Mouse (Mus musculus): ENCODE measurements around the gene Pou2af1.

Pou2af1 gene

GRCm38 (mm10) chr9:51215949-51216348 is 2.4 kb downstream of the Pou2af1 start:
- in situ Hi-C loops (cut with MboI; ENCODE audit: low sequenced_read_pairs): no loop called here

DNA sequence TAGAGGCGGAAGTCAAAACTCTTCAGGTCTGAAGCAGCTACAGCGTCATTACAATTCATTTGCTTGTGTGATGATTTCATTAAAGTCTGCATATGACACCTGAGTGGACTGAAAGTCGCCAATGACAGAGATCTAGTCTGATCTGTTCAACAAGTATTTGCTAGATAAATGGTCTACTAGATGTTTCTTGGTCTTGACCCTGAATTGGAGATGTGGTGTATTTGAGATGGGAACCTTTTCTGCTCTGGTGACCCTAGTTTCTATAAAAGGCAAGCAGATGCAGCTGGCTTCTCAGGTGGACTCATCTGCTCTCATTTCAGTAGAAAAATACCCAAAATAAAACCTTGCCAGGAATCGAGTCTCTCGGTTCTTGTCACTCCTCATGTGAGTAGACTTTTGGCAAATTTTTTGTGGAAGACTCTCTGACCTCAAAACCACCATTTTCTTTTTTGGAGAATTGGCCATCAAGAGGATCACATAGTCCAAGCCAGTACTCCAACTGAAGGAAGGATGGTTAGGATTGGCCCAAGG is 12.2 kb downstream of the Pou2af1 start:
- in situ Hi-C loops (cut with MboI; ENCODE audit: low sequenced_read_pairs): no loop called here

- in situ Hi-C loops (cut with MboI; ENCODE audit: low sequenced_read_pairs): no loop called here
Observed at GRCm38 (mm10) chr9:51230701-51231389, 17.3 kb downstream of the Pou2af1 start.

GRCm38 (mm10) chr9:51232163-51232562 is 18.7 kb downstream of the Pou2af1 start:
- in situ Hi-C loops (cut with MboI; ENCODE audit: low sequenced_read_pairs): no loop called here

GRCm38 (mm10) chr9:51238741-51239385 is 25.4 kb downstream of the Pou2af1 start:
- in situ Hi-C loops (cut with MboI; ENCODE audit: low sequenced_read_pairs): no loop called here

DNA sequence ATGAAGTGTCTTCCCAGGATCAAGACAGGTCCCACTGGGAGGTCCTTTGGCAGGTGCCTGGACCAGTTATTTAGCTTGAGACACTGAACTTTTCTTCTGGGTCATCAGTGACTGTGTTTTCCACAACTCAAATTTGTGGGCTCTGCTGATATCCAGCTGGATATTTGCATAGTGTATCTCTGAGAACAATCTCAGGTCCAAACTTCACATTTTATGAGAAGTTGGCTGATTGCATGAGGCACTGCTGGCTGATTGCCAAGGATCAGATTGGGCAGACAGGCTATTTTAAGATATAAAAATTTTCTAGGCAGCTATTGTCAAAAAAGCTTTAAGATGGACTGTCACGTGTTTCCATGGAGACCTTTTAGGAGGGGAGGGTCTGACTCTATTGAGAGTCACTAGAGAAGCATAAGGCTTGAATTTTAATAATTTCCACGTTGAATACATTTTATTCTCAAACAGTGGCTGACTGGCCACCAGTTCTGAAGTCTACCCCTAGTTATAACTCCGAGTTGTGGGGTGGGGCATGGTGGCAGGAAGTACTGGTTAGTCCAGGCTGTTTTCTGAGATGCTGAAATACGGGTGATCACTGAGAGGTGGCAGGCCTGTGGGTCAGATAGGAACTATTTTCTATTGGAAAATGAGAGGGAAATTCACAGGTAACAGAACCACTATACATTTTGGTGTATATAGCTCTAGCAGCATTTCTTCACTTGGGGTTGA is 43.4 kb downstream of the Pou2af1 start:
- in situ Hi-C loops (cut with MboI; ENCODE audit: low sequenced_read_pairs): no loop called here

- in situ Hi-C loops (cut with MboI; ENCODE audit: low sequenced_read_pairs): no loop called here
Observed at GRCm38 (mm10) chr9:51258426-51258825, 44.9 kb downstream of the Pou2af1 start.

DNA sequence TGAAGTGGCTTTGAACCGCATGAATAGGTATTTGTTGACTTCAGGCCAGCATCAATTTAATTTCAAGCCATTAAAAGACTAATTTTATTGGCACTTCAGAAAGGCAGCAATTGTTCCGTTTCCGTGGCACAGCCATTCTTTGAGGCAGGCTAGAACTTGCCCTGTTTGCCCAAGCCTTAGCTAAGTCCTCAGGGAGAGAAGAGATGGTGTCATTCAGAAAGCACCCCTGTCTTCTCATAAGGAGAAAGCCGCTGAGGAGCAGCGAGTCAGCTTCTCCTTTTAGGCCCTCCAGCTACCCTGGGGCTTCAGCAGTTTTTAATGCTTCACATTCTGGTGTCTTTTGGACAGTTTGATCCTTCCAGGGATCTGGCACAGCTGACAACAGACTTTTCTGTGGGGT is 55.3 kb downstream of the Pou2af1 start:
- in situ Hi-C loops (cut with MboI; ENCODE audit: low sequenced_read_pairs): no loop called here

DNA sequence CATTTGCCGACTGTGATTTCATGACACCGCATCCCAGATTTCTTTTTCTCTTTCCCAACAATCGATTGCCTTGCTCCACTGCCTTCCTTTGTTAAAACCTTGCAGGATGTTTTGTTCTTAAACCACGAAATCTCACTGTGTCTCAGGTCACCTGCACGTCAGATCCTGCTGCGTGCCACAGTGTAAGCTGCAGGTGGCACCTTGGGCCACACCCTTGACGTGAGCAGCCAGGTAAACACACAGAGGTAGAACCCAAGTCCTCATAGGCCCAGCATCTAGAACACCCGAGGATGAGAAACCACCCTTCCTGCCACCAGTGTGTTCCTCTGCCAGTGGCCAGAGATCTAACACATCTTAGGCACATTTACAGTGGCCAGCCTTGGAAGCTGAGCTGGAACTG is 57.6 kb downstream of the Pou2af1 start:
- in situ Hi-C loops (cut with MboI; ENCODE audit: low sequenced_read_pairs): no loop called here

DNA sequence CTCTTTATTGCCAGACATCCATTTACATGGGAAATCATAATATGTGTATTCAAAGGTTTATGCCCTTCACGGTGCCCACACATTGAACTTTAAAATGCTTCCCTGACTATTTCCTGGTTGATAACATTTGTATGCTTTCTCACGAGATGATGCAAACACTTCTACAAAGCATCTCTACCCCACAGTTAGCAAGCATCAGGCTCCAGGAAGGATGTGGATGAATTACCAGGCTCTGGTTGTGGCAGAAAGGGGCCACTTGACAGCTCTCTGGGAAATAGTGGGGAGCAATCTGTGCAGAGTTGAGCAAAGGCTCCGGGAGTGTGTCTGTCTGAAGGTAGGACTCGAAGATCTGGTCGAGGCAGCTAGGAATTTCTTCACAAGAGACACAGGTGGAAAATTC is 58.6 kb downstream of the Pou2af1 start:
- in situ Hi-C loops (cut with MboI; ENCODE audit: low sequenced_read_pairs): no loop called here

GRCm38 (mm10) chr9:51273581-51274154 is 60.2 kb downstream of the Pou2af1 start:
- in situ Hi-C loops (cut with MboI; ENCODE audit: low sequenced_read_pairs): no loop called here

- in situ Hi-C loops (cut with MboI; ENCODE audit: low sequenced_read_pairs): no loop called here
Observed at GRCm38 (mm10) chr9:51274678-51275077, 61.2 kb downstream of the Pou2af1 start.

GRCm38 (mm10) chr9:51277834-51278498 is 64.5 kb downstream of the Pou2af1 start:
- in situ Hi-C loops (cut with MboI; ENCODE audit: low sequenced_read_pairs): no loop called here

DNA sequence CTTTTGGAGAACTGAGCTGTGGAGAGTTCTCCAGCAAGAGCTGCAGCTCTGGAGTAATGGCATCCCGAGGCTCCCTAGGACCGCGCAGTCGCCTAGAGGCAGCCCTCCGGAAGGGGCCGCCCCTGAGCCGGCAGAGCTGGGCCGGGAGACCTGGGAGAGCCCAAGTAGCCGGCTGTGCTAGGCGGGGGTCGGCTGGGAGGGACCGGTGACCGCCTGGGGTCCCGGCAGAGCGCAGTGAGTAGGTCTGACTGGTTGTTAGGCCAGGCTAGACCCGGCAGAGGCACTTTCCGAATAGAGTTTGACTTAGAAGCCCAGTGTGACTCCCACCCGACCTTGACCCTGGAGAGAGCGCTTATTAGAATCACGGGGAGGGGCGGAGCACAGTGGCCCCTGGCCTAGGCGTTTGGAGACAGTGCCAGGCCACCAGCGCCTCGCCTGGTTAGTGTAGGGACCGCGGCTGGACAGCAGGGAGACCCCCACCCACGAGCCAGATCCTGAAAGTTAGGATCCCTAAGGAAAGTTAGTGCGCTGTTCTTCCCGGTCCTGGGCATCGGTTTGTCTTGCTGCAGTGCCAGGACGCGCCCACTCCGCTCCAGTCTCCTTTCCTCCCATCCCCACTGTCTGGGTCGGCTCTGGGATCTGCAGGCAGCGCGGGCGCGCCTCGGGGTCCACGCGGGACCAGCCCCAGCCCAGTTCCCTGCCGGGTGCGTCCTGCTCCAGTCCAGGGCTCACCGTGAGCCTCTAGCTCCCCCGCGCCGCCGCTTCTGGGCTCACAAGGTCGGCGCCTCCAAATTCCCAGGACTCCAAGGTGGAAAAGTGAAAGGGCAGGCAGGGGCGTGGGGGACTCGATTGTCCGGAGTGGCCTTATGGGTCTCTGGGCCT is 65.2 kb downstream of the Pou2af1 start, which contains the start of gene Colca2:
Colca2 (minus strand) TSS at position 70 of the 882 bp plus-strand sequence.
- in situ Hi-C loops (cut with MboI; ENCODE audit: low sequenced_read_pairs): no loop called here

DNA sequence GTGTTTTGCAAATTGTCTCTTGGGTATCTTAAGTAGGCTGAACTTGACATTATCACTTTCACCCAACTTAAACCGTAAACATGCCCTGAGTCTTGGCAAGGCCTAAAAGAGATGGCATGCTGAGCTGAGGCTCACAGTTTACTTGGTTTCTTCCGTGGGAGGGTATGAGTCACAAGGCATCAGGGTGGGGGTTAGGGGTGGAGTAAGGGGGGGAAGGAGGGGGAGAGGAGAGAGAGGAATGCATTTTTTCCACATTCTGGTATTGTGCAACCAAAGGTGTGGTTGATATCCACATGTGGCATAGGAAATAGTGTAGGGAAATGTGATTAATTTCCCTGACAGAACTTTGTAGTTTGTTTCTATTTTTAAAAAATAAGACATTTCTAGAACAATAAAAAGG is 72.6 kb downstream of the Pou2af1 start:
- in situ Hi-C loops (cut with MboI; ENCODE audit: low sequenced_read_pairs): no loop called here
